Mouse (Mus musculus): ENCODE data around the gene Imp3. TPM values are rescaled to one million over a fixed set of nuclear protein-coding genes. Genes with fewer than 3 reads are reported as not detected.
"Not testable (repeated sequence)": the region's sequence is repeated elsewhere in the genome, so short reads cannot be mapped to it uniquely, and the experiment has no call there.

The Imp3 gene
- polyA plus RNA-seq, 1 experiment from 2014 or later = 62.8 TPM

GRCm38 (mm10) chr9:56924651-56925027, 12.6 kb upstream of the Imp3 start:
- 0 out of 2 replicates have a peak, but pooled peaks have one; percentile 44 for ATAC-seq (replicated peaks)

GRCm38 (mm10) chr9:56925291-56926024, 11.8 kb upstream of the Imp3 start:
- Histone ChIP-seq H3K9ac (no peak overlapping the region), H3K4me2 (peak overlapping the region; percentile 36), H3K36me3 (replicated peaks) (no peaks in the 10 kb centered on the region), H3K27me3 (replicated peaks) (peaks cover 5% of the 10 kb centered on the region), H3K27ac (0 out of 2 replicates have a peak overlapping the region, but pooled peaks have one; percentile 29), H3K9me3 (no peaks in the 10 kb centered on the region), H3K4me3 (no peak overlapping the region), H3K4me1 (peaks cover 36% of the 10 kb centered on the region)
- 92% methylated on average over 26 of the region's 26 CpGs for WGBS
- no peak for ATAC-seq (replicated peaks)

More at GRCm38 (mm10) chr9:56924651-56925027, 12.6 kb upstream of the Imp3 start:
- Histone ChIP-seq H3K36me3 (replicated peaks) (no peaks in the 10 kb centered on the region), H3K4me1 (peaks cover 36% of the 10 kb centered on the region), H3K9me3 (no peaks in the 10 kb centered on the region), H3K9ac (no peak overlapping the region), H3K4me3 (peak overlapping the region; percentile 8), H3K4me2 (peak overlapping the region; percentile 36), H3K27me3 (replicated peaks) (peaks cover 5% of the 10 kb centered on the region), H3K27ac (no peak overlapping the region)
- 25% methylated on average over 7 of the region's 7 CpGs for WGBS

GRCm38 (mm10) chr9:56926025-56926360, 11.3 kb upstream of the Imp3 start:
- H3K27me3 ChIP-seq (replicated peaks) = peaks cover 5% of the 10 kb centered on the region
- H3K4me3 ChIP-seq = no peak overlapping the region
- peaks cover 36% of the 10 kb centered on the region for H3K4me1 ChIP-seq
- H3K36me3 ChIP-seq (replicated peaks) = no peaks in the 10 kb centered on the region
- WGBS = 94% methylated on average over 10 of the region's 10 CpGs
- peak overlapping the region; percentile 99 for H3K4me2 ChIP-seq
- H3K27ac ChIP-seq = no peak overlapping the region
- no peak for ATAC-seq (replicated peaks)
- no peaks in the 10 kb centered on the region for H3K9me3 ChIP-seq
- H3K9ac ChIP-seq = no peak overlapping the region

DNA sequence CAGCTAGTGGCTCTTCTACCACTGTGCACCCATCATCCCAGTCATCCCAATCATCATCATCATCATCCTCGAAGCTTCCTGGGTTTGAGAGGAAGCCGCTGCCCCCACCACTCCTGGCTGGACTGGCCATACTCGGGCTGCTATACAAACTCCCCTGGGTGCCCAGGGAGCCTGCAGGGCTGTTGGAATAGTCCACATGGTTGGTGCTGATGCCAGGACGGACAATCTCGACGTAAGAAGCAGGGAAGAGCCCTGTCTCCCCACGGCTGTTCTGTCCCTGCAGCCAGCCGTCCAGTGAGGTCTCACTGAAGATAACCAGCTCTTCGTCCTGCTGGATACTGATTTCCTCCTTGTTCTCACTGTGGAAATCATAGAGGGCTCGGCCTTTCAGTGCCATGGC, 10.9 kb upstream of the Imp3 start:
- peak overlapping the region; percentile 99 for H3K4me2 ChIP-seq
- peaks cover 36% of the 10 kb centered on the region for H3K4me1 ChIP-seq
- peaks cover 5% of the 10 kb centered on the region for H3K27me3 ChIP-seq (replicated peaks)
- no peak overlapping the region for H3K9ac ChIP-seq
- H3K4me3 ChIP-seq = 0 out of 2 replicates have a peak overlapping the region, but pooled peaks have one; percentile 70
- H3K36me3 ChIP-seq (replicated peaks) = no peaks in the 10 kb centered on the region
- WGBS = 90% methylated on average over 10 of the region's 10 CpGs
- no peak overlapping the region for H3K27ac ChIP-seq
- ATAC-seq (replicated peaks) = no peak
- no peaks in the 10 kb centered on the region for H3K9me3 ChIP-seq

- ATAC-seq (replicated peaks) = peak; percentile 38; the same call in 1 of the 2 replicates
- H3K4me2 ChIP-seq = peak overlapping the region; percentile 99
- peak overlapping the region; percentile 70 for H3K4me3 ChIP-seq
- peak overlapping the region; percentile 61 for H3K9ac ChIP-seq
- peaks cover 5% of the 10 kb centered on the region for H3K27me3 ChIP-seq (replicated peaks)
- under 1% methylated on average over 35 of the region's 35 CpGs for WGBS
- H3K9me3 ChIP-seq = no peaks in the 10 kb centered on the region
- H3K36me3 ChIP-seq (replicated peaks) = no peaks in the 10 kb centered on the region
- H3K4me1 ChIP-seq = peaks cover 36% of the 10 kb centered on the region
- peak overlapping the region; percentile 71 for H3K27ac ChIP-seq
These were observed 9.9 kb upstream of the Imp3 start for GRCm38 (mm10) chr9:56927191-56928012.

DNA sequence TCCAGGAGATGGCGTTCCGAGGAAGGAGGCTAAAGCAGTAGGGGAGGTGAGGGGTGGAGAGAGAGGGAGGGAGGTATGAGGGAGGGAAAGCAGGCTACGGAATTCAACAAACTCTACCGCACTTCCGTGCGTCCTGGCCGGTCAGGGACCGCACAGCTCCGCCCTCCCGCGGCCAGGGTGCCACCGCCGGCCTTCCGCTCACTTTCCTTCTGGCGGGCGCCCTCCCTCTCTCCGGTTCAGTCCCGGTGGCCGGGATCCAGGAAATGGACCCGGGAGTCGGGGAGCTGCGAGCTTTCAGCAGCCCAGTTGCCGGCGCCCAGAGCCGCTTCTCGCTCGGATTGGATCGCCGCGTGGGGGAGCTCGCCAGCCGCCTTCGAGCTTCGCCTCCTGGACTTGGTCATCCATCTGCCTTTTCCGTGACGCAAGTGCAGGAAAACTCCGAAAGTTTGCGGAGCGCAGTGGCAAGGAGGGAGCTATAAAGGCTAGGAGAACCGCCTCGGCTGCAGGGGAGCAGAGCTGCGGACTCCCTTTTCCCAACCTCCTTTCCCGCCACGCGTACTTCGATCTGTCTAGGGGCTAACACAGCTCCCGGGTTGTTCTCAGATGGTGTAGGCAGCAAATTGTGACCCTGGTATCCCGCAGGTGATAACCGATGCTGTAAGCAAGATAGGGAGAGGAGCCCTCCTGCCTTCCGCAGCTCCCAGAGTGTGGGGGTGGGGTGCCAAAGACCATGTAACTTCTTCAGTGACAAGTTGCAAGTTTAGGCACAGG, 9.0 kb upstream of the Imp3 start, which contains the start of gene Snx33:
Gene Snx33 (minus strand): TSS at position 331 of the 771 bp plus-strand sequence.
- peaks cover 36% of the 10 kb centered on the region for H3K4me1 ChIP-seq
- under 1% methylated on average over 50 of the region's 50 CpGs for WGBS

DNA sequence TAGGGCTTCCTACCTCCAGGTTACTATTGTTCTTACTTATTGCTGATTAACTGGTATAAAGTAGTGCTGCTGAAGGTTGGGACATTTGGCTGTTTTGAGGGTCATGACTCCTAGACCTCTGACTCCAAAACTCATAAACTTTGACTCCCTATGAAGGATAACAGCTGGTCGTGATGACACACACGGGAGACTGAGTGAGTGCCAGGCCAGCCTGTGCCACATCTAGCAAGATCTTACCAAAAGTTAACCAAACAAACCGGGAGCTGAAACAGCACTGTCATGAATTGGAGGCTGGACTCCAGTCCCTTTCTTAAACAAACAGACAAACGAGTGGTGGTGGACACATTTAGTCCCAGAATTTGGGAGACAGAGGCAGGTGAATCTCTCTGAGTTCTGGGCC, 7.8 kb upstream of the Imp3 start:
- H3K4me3 ChIP-seq = no peak overlapping the region
- no peaks in the 10 kb centered on the region for H3K36me3 ChIP-seq (replicated peaks)
- H3K27ac ChIP-seq = no peak overlapping the region
- no peak overlapping the region for H3K9ac ChIP-seq
- peaks cover 5% of the 10 kb centered on the region for H3K27me3 ChIP-seq (replicated peaks)
- no peak overlapping the region for H3K4me2 ChIP-seq
- WGBS = 73% methylated on average over 4 of the region's 4 CpGs
- H3K4me1 ChIP-seq = peaks cover 30% of the 10 kb centered on the region
- no peak for ATAC-seq (replicated peaks)
- H3K9me3 ChIP-seq = no peaks in the 10 kb centered on the region

More for the DNA sequence above, 9.0 kb upstream of the Imp3 start, which contains the start of gene Snx33:
- Histone ChIP-seq H3K9ac (peak within 1 kb of the TSS; percentile 61), H3K9me3 (no peaks in the 10 kb centered on the region), H3K4me3 (peak within 1 kb of the TSS; percentile 70), H3K27me3 (replicated peaks) (peaks cover 5% of the 10 kb centered on the region), H3K27ac (peak within 1 kb of the TSS; percentile 71), H3K36me3 (replicated peaks) (no peaks in the 10 kb centered on the region), H3K4me2 (peak within 1 kb of the TSS; percentile 99)
- ATAC-seq (replicated peaks) = peak; percentile 73

DNA sequence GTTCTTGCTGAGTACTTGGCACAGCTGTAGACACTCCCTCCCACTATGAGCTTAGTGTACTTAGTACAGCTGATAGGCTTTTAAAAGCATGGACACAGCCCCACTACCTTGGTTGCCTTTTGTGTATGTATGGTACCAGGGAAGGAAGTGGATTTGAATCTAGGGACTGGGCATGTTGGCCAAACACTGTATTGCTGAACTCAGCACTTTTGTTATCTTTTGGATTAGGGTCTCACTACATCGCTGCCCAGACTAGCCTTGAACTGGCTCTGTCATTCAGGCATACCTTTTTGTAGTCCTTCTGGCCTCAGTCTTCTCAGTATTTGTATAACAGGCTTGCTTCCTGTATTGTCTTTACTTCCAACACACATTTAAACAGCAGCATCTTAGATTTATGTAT, 6.7 kb upstream of the Imp3 start:
- Histone ChIP-seq H3K9me3 (no peaks in the 10 kb centered on the region), H3K9ac (no peak overlapping the region), H3K27ac (no peak overlapping the region), H3K4me2 (no peak overlapping the region), H3K4me3 (no peak overlapping the region), H3K36me3 (replicated peaks) (no peaks in the 10 kb centered on the region), H3K4me1 (peaks cover 19% of the 10 kb centered on the region), H3K27me3 (replicated peaks) (peaks cover 5% of the 10 kb centered on the region)
- ATAC-seq (replicated peaks) = no peak
- WGBS = 71% methylated on average over 1 of the region's 1 CpGs

GRCm38 (mm10) chr9:56936861-56937222, 433 bp upstream of the Imp3 start:
- Histone ChIP-seq H3K27ac (peak overlapping the region; percentile 95; the same call in 1 of the 2 replicates), H3K27me3 (replicated peaks) (no peaks in the 10 kb centered on the region), H3K4me2 (peak overlapping the region; percentile 90), H3K4me3 (peak overlapping the region; percentile 97), H3K9me3 (no peaks in the 10 kb centered on the region), H3K9ac (peak overlapping the region; percentile 39; the same call in 1 of the 2 replicates), H3K36me3 (replicated peaks) (no peaks in the 10 kb centered on the region), H3K4me1 (peaks cover 23% of the 10 kb centered on the region)
- 22% methylated on average over 6 of the region's 6 CpGs for WGBS
- no peak; the same call in 1 of the 2 replicates for ATAC-seq (replicated peaks)

DNA sequence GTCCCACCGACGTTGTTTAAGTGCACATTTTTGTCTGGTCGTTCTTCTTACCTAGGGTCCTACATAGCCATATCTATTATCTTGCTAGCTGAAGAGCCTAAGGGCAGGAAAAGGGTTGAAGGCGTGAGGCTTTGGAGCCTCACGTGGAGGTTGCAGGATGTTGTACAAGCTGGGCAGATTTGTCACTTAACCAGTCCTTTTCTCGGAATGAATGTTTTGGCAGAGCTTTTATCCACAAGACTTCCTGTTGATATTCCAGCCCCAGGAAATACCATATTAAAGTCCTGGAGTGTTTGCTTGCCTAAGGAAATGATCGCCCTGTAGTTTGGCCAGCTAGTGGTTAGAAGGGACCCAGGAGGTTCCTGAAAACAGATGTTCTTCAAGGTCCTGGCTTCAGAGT, 1.1 kb downstream of the Imp3 start:
- no peak overlapping the region for H3K27ac ChIP-seq
- peak overlapping the region; percentile 90 for H3K4me2 ChIP-seq
- peaks cover 23% of the 10 kb centered on the region for H3K4me1 ChIP-seq
- H3K27me3 ChIP-seq (replicated peaks) = no peaks in the 10 kb centered on the region
- H3K4me3 ChIP-seq = peak overlapping the region; percentile 97
- ATAC-seq (replicated peaks) = no peak
- no peaks in the 10 kb centered on the region for H3K36me3 ChIP-seq (replicated peaks)
- no peaks in the 10 kb centered on the region for H3K9me3 ChIP-seq
- H3K9ac ChIP-seq = peak overlapping the region; percentile 87
- WGBS = 7% methylated on average over 7 of the region's 7 CpGs

GRCm38 (mm10) chr9:56947481-56947880, 10.2 kb downstream of the Imp3 start:
- H3K27ac ChIP-seq; H3K4me3 ChIP-seq; H3K9ac ChIP-seq; H3K9me3 ChIP-seq; H3K27me3 ChIP-seq (replicated peaks); H3K4me2 ChIP-seq; ATAC-seq (replicated peaks); H3K36me3 ChIP-seq (replicated peaks): not testable (repeated sequence)
- WGBS = 32% methylated on average over 3 of the region's 3 CpGs
- H3K4me1 ChIP-seq = peaks cover 13% of the 10 kb centered on the region

GRCm38 (mm10) chr9:56948699-56949098, 11.4 kb downstream of the Imp3 start:
- not testable (repeated sequence) for H3K27ac ChIP-seq; H3K4me2 ChIP-seq; H3K9ac ChIP-seq; H3K36me3 ChIP-seq (replicated peaks); H3K27me3 ChIP-seq (replicated peaks); H3K4me3 ChIP-seq; H3K9me3 ChIP-seq; ATAC-seq (replicated peaks)
- WGBS = 99% methylated on average over 5 of the region's 5 CpGs
- peaks cover 13% of the 10 kb centered on the region for H3K4me1 ChIP-seq

Data from midbrain, embryonic 15.5 days (tissue).